Mouse (Mus musculus) lung, postnatal 36 days (tissue): ENCODE data around the gene Erg.

Experiments used
- DNase-seq: peaks from one replicate; pipeline ENCODE4 v3.0.0; 2022; ENCODE audit warnings: mixed read lengths

The Erg gene

DNA sequence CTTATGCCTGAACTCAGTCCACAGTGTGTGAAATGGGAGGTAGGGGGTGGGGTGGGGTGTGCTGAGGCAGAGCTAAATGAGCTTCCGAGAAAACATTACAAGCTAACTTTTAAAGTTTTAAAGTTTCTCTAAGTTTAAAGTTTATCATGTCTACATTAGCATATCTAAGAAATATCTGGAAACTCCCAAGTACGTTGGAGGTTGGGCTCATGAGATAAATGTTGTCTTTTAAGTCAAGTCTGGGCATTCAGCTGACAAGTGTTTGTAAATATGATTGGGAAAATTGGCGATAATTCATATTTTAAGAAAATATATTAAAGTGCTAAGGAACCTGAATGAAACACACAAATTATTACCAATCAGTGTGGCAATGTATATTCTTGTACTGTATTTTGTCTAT is 112.4 kb downstream of the Erg start:
- no peak for DNase-seq

DNA sequence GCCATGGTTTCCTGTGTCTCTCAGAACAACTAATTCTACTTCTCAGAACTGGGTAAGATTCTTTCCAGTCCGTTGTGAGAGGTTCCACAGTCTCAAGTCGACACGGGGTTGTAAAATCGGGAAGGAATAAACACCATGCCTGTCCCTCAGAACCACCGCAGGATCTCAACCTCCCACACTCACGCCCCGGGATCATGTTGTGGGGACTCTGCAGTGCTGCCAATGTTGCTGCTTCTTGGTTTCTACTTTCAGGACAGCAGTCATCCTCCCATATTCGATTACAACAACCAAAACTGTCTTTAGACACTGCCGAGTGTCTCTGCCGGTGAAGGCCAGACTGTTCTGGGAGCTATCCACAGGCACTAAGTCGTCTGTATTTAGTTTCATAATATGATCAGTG is 113.6 kb downstream of the Erg start:
- DNase-seq = no peak

DNA sequence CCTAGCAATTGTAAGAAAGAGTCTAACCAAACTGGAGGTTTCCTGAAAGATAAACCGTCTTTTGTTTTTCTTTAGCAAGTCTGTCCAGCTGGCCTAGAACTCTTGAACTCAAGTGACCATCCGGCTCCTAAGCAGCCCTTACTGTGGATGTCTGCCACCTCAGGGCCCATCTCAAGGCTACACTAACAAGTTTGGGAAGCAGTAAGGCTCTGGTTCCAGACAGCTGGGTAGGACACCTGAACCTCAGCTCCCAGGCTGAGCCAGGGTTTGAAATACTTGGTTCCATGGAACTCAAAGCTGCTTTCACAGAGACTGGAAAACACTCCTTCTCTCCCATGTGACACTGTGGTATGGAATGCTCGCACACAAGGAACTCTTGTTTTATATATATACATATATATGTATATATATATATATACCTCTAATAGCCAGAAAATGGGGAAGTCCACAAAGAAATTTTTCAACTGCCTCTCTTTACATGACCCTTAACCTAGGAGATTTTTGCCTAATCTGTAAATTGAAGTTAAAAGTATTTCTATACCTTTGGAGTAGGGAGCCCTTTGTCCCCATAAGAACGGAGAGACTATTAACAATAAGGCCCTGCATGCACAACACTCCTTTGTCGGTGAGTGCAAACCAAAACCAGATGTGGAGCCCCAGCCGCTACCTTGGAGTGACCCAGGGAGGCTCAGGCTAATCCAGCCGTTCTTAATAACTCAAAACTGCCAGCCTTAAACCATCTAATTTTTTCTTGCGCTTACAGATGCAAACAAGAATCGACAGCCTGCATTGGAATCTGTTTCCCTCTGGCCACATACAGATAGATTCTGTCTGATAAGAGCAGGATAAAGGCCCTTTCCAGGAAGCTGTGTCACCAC is 116.9 kb downstream of the Erg start:
- DNase-seq = no peak

DNA sequence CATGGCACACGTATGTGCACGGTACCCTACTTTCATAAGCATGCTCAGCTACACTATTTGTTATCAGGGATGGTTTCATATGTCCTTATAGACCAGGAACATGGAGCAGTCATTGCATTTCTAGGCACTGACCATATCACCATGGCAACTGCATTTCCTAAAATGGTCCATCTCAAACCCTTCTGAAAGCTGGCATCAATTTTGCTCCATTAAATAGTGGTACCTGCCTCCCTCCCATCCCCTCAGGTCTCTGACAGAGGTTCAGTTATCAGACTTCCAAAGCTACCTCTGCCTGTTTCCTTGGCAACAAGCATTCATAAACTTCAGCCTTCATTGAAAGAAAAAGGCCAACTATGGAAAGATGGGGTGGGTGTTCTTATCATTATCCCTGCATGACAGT is 118.5 kb downstream of the Erg start:
- no peak for DNase-seq

DNA sequence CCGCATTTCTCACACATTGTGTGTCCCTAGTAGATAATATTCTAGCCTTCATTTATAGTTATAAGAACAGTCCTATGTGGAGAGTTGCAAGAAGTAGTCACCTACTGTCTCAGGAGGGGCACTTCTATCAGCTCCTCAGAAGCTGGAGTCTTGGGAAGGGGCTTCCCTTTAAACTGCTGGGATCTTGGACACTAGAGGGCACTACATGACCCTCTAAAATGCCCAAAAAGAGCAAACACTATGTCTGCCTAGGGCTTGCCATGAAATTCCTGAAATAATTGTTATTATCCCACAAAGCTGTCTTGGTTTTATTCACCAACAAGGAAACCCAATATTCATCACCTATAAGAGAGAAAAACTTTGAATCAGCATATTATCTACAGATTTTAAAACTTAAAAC is 119.8 kb downstream of the Erg start:
- DNase-seq = no peak

DNA sequence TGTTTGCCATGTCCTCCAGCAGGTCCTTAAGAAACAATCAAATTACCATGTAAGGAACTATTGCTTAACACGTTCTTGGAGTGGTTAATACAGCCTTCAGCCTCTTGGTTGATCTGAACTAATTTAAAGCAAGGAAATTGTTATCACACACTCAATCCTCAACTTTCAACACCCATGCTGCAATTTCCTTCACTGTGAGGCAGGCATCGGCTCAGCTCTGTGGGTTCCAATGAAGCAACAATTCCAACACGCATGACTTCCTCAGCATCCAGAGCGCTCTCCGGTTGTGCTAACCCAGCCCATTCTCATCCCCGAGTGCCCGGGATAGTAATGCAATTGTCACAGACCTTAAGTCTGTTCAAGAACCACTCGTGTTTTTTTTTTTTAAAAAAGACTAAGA is 121.8 kb downstream of the Erg start:
- DNase-seq = peak; percentile 50

DNA sequence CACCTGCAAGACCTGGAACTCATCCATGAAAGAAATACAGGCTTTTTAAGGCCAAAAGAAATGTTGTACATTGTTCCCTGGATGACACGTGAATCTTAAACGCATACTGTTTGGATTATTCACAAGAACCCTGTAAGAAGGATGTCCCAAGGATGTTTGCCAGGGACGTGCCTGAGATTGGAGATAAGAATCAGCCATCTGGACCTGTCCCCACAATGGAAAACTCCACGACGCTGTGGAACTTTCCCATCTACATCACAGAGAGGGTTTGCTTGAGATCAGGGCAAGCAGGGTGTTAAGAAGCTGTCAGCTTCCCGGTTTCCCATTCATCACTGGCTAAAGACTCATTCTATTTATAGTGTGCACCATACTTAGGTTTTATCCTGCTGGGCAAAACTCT is 122.6 kb downstream of the Erg start:
- DNase-seq = peak; percentile 86

DNA sequence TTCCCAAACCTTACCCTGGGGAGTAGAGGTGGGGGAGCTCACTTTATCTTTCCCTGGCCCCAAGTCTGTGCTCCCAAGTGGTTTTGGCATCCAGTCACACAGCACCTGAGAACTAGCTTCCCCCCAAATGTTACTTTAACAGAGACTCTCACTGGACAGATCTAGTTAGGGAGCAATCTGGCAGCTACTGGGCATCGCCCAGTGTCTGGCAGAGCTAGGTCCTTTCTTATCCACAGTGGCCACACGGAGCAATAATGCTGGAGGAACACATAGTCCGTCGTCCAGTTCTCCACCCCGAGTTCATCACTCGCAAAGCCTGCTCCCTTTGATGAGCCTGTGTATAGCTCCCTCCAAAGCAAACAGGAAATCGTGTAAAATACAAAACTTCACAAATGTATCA is 124.5 kb downstream of the Erg start:
- no peak for DNase-seq

DNA sequence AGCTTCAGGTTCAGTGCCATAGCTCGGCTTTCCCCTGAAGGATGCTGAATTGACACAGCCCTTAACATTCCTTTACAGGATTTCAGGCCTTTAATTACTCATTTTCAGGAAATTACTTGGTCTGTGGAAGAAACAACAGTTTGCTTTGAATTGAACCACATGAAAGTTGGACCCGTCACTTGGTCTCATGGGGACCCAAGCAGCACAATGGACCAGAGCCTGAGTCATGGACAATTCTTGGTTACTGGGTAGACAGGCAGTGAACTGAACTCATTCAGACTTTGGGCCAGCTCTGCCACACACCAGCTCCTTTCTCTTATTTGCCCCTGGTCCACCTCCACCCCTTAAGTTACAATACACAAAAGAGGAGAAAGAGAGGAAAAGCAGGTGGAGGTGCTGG is 126.1 kb downstream of the Erg start:
- DNase-seq = no peak

DNA sequence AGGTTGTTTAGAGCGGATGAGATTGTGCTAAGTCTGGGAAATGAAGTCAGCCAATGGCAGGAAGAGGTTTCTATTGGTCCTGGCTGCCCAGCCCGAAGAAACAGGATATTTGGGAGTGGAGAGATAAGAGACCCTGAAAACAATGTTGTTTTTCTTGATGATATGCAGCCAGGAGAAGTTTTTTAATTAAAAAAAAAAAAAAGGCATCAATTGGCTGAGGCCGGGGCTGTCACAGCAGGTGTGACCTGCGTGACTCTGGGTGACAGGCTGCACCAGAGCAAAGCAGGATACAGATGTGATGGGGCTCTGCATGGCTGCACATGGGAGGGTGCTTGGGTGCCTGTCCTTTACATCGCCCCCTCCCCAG is 127.1 kb downstream of the Erg start:
- peak; percentile 67 for DNase-seq

DNA sequence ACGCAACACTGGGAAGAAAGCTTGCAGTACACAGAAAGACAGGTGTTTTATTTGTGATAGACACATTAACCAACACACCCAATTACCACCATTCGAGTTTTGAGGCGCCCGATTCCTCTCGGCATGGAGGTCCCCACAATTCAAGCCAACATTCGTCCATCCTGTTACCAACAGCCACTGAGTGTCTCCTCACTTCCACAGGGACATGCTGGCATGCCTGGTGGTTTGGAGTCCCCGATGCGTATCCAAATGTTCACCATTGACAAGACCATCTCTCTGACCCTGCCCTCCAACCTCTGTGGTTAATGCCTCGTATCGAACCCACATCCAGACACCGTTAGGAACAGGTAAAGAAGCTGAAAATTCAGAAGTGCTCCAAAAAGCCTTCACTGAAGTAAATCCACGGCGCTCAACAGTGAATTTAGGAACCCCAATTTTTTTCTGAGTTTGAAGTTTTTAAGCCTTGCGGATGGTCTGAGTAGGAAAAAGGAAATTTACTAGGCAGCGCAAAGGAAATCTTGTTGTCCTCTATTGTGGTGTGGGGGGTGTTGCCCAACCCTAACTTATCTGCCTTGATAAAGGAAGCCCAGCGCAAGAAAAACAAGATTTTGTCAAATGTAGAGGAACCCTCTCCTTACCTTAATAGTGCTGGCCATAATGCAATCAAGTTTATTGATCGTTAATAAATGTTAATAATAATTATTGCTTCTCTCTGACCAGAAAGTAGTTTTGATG is 127.6 kb downstream of the Erg start:
- DNase-seq = no peak

DNA sequence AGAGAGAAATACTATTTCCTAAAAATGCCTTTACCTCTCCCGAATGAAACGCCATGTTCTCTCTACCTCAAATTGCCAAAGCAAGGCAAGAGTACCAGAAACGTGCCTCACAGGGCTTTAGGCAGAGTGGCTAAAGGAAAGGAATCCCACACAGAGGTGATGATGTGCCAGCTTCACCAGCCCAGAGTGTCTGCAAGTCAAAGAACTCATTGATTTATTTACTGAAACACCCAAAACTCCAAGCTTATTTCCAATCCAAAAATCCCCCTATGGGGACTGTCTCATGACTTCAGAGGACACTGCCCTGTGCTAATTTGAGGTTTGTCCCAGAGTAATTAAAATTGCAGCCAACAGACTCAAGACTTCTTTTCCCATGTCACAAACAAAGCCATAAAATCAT is 129.4 kb downstream of the Erg start:
- DNase-seq = no peak

DNA sequence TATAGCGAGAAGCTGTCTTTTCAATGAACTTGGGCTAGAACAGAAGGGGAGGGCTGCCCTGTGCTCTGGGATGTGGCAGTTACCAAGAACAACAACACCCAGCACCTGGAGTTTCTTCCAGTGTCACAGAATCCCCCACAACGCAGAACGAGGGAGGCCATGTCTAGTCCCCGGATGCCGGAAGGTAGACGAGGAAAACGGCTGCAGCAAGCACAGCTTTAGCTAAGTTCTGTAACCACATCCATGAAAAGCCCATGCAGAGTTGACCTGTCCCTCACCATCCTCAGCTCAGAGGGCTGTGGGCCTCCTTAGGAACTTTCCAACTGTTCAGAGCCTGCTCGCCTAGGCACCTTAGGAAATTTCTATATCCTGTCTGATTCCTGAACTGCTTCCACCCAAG is 130.5 kb downstream of the Erg start:
- DNase-seq = no peak

DNA sequence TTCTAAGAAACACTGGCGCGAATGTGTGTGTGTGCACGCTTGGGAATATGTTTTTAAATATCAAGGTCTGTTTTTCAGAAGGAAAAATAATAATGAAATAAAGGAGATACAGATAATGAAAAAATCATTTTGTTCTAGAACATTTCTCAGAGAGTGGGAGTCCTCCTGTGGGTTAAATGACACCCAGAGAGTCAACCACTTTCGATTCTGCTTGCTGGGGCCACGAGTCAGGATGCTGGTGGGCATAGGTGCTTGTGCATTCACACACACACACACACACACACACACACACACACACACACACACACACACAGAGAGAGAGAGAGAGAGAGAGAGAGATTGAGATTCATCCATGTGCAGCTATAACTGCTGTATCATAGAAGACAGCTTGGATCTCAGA is 130.9 kb downstream of the Erg start:
- no peak for DNase-seq

DNA sequence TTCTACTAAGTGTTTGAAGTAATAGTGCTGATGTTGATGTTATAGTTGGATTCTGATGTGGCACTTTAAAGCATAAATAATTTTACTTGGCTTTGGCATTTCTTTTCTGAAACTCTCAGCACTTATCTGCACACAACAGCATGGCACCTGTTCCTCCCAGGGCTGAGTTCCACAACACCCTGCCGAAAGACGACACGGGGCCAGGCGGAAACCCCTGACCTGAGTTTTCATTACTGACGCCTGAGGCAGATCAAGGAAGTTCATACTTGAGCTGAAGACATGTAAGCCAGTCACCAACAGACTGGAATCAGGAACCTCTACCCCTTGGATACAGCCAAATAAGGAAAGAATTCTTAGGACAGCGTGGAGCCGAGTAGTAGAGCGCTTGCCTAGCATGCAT is 134.0 kb downstream of the Erg start:
- no peak for DNase-seq

DNA sequence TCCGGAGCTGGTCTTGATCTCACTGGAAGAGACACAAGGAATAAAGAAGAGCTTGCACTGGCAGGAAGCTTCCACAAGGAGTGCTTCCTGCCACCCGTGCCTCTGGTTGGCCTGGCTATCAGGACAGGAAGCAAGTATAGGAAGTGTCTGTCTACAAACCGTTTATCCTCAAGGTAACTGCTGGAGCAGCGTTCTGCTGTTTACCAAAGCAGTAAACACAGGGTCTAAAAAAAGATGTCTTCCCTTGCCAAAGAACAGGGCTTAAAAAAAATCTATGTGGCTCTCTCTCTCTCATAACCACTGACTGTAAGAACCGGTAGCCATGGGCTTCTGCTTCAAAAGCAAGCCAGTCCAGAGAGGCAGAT is 137.1 kb downstream of the Erg start:
- peak; percentile 74 for DNase-seq

DNA sequence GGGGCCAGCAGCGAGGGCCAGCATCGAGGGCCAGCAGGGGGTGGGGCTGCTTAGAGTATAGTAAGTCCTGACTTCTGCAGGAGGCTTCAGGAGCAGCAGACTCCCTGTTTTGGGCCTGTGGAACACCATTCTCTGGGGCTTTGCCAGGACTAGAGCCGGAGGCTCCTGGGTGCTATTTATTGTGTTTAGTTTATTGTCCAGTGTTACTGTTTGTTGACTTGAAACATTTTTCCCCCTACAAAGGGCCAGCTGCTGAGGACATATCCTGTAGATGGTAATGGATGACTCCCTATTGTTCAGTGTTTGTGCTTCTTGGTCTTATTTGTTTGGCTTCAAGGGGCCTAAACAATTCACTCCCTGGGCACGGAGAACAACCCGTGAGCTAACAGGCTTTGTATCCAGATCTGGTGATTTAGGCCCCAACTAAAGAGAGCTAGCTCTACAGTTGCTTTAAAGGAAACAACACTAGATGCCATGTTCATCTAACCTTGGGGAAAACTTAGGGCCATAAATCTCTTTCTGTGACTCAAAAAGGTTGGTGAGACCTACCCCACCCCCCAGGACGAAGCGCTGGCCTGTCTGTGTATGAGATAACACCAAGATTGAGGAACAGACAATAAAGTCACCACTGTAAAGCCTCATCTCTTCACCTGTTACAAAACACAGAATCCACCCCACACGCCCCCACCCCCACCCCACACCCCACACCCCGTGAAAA is 137.6 kb downstream of the Erg start:
- DNase-seq = peak; percentile 70

DNA sequence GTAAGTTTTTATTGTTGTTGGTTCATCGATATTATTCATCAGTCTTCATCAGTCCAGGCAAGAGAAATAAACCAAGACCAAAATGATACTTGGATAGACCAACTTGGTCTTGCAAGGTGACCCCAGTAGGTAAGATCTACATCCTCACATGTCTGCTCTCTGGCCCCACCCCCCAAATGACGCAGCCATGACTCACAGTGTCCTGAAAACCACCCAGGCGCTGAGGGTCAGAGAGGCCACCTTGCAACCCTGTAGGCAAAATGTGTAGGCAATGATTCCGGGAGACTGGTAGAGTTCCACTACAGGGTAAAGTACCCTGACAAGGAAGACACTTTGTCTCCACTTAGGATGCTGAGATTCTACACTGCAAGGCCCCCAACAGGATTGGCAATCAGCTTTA is 138.5 kb downstream of the Erg start:
- DNase-seq = no peak

DNA sequence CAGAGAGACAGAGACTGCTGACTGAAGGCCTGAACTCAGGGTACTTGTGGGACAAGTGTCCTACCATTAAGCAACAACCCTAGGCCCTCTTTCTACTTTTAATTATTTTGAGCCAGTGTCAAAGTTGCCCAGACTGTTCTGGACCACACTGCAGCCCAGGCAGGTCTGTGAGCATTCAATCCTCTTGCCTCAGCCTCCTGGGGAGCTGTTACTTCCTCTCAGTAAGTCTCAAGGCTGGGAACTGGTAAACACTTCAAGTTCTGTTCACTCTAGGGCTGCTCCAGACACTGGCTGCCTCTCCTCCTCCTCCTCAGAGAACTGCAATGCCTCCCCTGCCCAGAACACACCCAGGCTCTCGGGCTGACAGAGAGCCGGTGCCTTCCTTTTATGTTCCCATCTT is 140.0 kb downstream of the Erg start:
- DNase-seq = no peak

DNA sequence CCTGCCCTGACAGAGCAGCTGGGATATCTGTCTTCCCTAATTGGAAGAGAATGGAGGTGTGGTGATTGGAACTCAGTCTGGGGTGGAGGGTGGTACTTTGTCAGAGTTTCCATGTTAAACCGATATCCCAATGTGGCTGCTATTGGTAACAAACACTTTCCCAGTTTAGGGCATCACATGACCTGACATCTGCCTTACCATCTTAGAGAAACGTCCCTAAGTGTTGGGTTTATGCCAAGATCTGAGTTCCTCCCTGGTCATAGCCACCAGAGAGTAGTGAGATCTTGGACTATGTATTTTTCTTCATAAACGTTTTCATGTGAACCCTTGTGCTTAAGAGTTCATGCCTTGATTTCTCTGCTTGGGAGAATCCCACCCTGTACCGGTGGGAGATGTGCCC is 144.4 kb downstream of the Erg start:
- no peak for DNase-seq

DNA sequence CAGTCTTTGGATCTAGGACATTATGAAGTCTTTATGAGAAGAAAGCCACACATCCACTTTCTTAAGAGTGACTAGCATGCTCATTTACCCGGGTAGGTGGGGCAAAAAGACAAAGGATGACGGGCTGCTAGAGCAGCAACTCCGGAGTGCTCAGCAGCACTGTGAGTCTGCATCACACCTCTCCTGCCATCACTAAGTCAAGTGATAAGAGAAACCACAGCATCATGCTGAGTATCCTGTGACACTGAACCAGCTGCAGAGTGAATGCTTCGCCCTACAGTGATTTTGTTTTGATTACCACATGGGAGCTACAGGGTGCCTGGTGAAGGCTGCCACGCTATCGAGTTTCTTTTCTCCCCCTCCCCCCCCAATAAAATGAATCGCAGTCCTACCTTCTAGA is 145.2 kb downstream of the Erg start:
- no peak for DNase-seq

DNA sequence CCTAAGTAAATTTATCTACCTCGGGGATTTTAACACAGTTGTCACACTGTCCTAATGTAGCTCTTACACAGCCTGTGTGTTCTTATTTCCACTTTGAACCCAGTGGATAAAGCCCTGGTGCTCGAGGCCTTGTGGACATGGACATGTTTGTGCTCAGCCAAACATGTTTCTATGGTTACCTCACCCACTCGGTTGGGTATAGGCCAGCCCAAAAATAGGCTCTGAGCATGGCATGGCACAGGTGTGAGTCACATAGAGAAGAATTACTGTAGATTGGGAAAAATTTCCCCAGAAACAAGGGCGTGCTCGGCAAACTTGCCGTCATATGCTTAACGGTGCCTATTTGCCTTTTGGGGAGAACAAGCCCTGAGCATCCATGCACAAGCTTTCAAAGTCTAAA is 146.1 kb downstream of the Erg start:
- DNase-seq = no peak

DNA sequence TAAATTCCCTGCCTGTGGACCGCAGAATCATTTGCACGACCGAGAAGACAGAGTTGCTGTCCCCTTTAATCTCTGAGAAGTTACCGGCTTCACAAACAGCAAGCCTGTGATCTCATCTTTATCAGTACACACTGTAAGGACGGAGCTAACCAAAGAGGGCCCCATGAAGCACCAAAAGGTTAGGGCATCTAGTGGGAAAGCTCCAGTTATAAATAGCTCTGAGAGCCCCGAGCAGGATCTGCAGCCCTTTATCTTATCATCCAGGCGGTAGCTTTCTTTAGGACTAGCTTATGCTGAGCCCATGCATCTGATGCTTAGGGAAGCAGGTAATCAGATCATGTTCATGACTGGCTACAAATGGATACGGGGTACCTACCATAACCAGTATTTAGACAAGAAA is 146.6 kb downstream of the Erg start:
- DNase-seq = no peak
